Mouse (Mus musculus): ENCODE data around the gene Lrrc46.

GRCm38 (mm10) chr11:97072533-97072932 lies 31.3 kb upstream of the Lrrc46 start:
- TF ChIP-seq POLR2A (IDR thresholded peaks at IDR 0.05; ENCODE audit: low read depth, low read length) (no peak), CTCF (IDR thresholded peaks at IDR 0.05; ENCODE audit: extremely low read depth, insufficient read depth, insufficient read length, insufficient replicate concordance) (no peak)

Measured in spleen, adult 2 months (tissue).